Mouse (Mus musculus) hindbrain, embryonic 13.5 days (tissue): ENCODE data around the gene H2-Ob. TPM values are rescaled to one million over a fixed set of nuclear protein-coding genes. Genes with fewer than 3 reads are reported as not detected.

Source experiments
- ATAC-seq: fragments of 200-750 bp; cut with Nextera tagmentation; 2 replicates; pipeline ENCODE4 v1.8.0; 2017; ENCODE audit warnings: moderate TSS enrichment; ENCODE audit not compliant: low FRiP score
- H3K27ac ChIP-seq: fragments of 300-500 bp; sonication (generic); 2 replicates; pipeline ENCODE4 v1.5.1; 2015; ENCODE audit warnings: inconsistent platforms, mild to moderate bottlenecking, moderate library complexity
- H3K27me3 ChIP-seq: fragments of 300-500 bp; sonication (generic); 2 replicates; pipeline ENCODE4 v1.6.1; 2015; ENCODE audit warnings: mild to moderate bottlenecking, inconsistent platforms
- H3K36me3 ChIP-seq: fragments of 300-500 bp; sonication (generic); 2 replicates; pipeline ENCODE4 v1.6.1; 2015; ENCODE audit warnings: mild to moderate bottlenecking, inconsistent platforms
- H3K4me1 ChIP-seq: fragments of 300-500 bp; sonication (generic); replicated peaks from 2 replicates; pipeline ENCODE4 v1.6.1; 2015; ENCODE audit warnings: inconsistent platforms
- H3K4me2 ChIP-seq: fragments of 300-500 bp; sonication (generic); 2 replicates; pipeline ENCODE4 v1.6.1; 2015; ENCODE audit warnings: inconsistent platforms, mild to moderate bottlenecking, moderate library complexity
- H3K4me3 ChIP-seq: fragments of 300-500 bp; sonication (generic); 2 replicates; pipeline ENCODE4 v1.5.1; 2015; ENCODE audit warnings: mild to moderate bottlenecking, inconsistent platforms
- H3K9ac ChIP-seq: fragments of 300-500 bp; sonication (generic); 2 replicates; pipeline ENCODE4 v1.6.1; 2015; ENCODE audit warnings: mild to moderate bottlenecking, inconsistent platforms
- H3K9me3 ChIP-seq: fragments of 300-500 bp; sonication (generic); 2 replicates; pipeline ENCODE4 v1.6.1; 2016; ENCODE audit warnings: inconsistent platforms
- WGBS: fragments of 180-500 bp; shearing (Covaris S2); methylation state at CpG from one replicate; pipeline ENCODE4 v1.1.7; 2015; 5-methylcytosine and 5-hydroxymethylcytosine counted together
- polyA plus RNA-seq: library from polyadenylated mRNA; unstranded; fragments of >200 nt; fragmentation: Nextera tagmentation; extraction: Ambion mirVana; gene quantifications from 2 replicates; pipeline ENCODE4 v1.2.1, GENCODE M21; 2015

Gene H2-Ob
- polyA plus RNA-seq = 0.06 TPM in 1 of 2 replicates, not detected in the other

- Histone ChIP-seq H3K36me3 (no peaks in the 10 kb centered on the region), H3K4me3 (no peak within 1 kb of the TSS), H3K9me3 (0 out of 2 replicates have a peak, but pooled peaks cover 4% of the 10 kb centered on the region), H3K27me3 (no peaks in the 10 kb centered on the region), H3K9ac (no peak within 1 kb of the TSS), H3K4me2 (no peak within 1 kb of the TSS), H3K27ac (no peak within 1 kb of the TSS), H3K4me1 (no peaks in the 10 kb centered on the region)
- WGBS = 70% methylated on average over 3 of the region's 3 CpGs
- ATAC-seq = no peak
Observed at GRCm38 (mm10) chr17:34238706-34239105, at the start of gene H2-Ob. TSS of gene H2-Ob (plus strand) at chr17:34238903.

GRCm38 (mm10) chr17:34188986-34189385 lies 49.7 kb upstream of the H2-Ob start:
- ATAC-seq = no peak
- Histone ChIP-seq H3K4me3 (no peak overlapping the region), H3K27ac (no peak overlapping the region), H3K4me1 (peaks cover 20% of the 10 kb centered on the region), H3K9me3 (no peaks in the 10 kb centered on the region), H3K27me3 (peaks cover 97% of the 10 kb centered on the region), H3K36me3 (no peaks in the 10 kb centered on the region), H3K9ac (no peak overlapping the region), H3K4me2 (no peak overlapping the region)
- WGBS = 76% methylated on average over 6 of the region's 6 CpGs

- H3K9me3 ChIP-seq = no peaks in the 10 kb centered on the region
- peaks cover 98% of the 10 kb centered on the region for H3K27me3 ChIP-seq
- WGBS = 24% methylated on average over 16 of the region's 16 CpGs
- no peak overlapping the region for H3K4me3 ChIP-seq
- H3K36me3 ChIP-seq = no peaks in the 10 kb centered on the region
- H3K9ac ChIP-seq = no peak overlapping the region
- no peak overlapping the region for H3K4me2 ChIP-seq
- H3K4me1 ChIP-seq = peaks cover 20% of the 10 kb centered on the region
- no peak for ATAC-seq
- no peak overlapping the region for H3K27ac ChIP-seq
Observed at GRCm38 (mm10) chr17:34192852-34193251, 45.9 kb upstream of the H2-Ob start.

- H3K36me3 ChIP-seq = no peaks in the 10 kb centered on the region
- H3K27me3 ChIP-seq = peaks cover 98% of the 10 kb centered on the region
- ATAC-seq = no peak
- H3K4me1 ChIP-seq = peaks cover 21% of the 10 kb centered on the region
- H3K27ac ChIP-seq = no peak overlapping the region
- H3K9ac ChIP-seq = no peak overlapping the region
- no peak overlapping the region for H3K4me2 ChIP-seq
- no peaks in the 10 kb centered on the region for H3K9me3 ChIP-seq
- no peak overlapping the region for H3K4me3 ChIP-seq
- 61% methylated on average over 8 of the region's 8 CpGs for WGBS
Observed at GRCm38 (mm10) chr17:34193468-34193867, 45.2 kb upstream of the H2-Ob start.

- Histone ChIP-seq H3K27me3 (peaks cover 98% of the 10 kb centered on the region), H3K4me1 (peaks cover 21% of the 10 kb centered on the region), H3K4me2 (no peak overlapping the region), H3K9me3 (no peaks in the 10 kb centered on the region), H3K36me3 (no peaks in the 10 kb centered on the region), H3K27ac (no peak overlapping the region), H3K4me3 (no peak overlapping the region), H3K9ac (no peak overlapping the region)
- no peak for ATAC-seq
- WGBS = 86% methylated on average over 4 of the region's 4 CpGs
Observed at GRCm38 (mm10) chr17:34194723-34195122, 44.0 kb upstream of the H2-Ob start.

- H3K9me3 ChIP-seq = no peaks in the 10 kb centered on the region
- 38% methylated on average over 11 of the region's 12 CpGs for WGBS
- H3K4me1 ChIP-seq = peaks cover 21% of the 10 kb centered on the region
- no peaks in the 10 kb centered on the region for H3K36me3 ChIP-seq
- H3K4me2 ChIP-seq = peak overlapping the region; percentile 76; the same call in 1 of the 2 replicates
- H3K4me3 ChIP-seq = 0 out of 2 replicates have a peak overlapping the region, but pooled peaks have one; percentile 45
- no peak overlapping the region for H3K27ac ChIP-seq
- ATAC-seq = no peak
- H3K9ac ChIP-seq = peak overlapping the region; percentile 24; the same call in 1 of the 2 replicates
- peaks cover 98% of the 10 kb centered on the region for H3K27me3 ChIP-seq
Observed at GRCm38 (mm10) chr17:34196491-34196890, 42.2 kb upstream of the H2-Ob start.

- WGBS = 5% methylated on average over 41 of the region's 41 CpGs
- H3K4me2 ChIP-seq = peak within 1 kb of the TSS; percentile 76
- peak; percentile 83 for ATAC-seq
- peak within 1 kb of the TSS; percentile 67; the same call in 1 of the 2 replicates for H3K9ac ChIP-seq
- peak within 1 kb of the TSS; percentile 45 for H3K4me3 ChIP-seq
- H3K27me3 ChIP-seq = peaks cover 96% of the 10 kb centered on the region
- no peaks in the 10 kb centered on the region for H3K9me3 ChIP-seq
- no peaks in the 10 kb centered on the region for H3K36me3 ChIP-seq
- peaks cover 21% of the 10 kb centered on the region for H3K4me1 ChIP-seq
- no peak within 1 kb of the TSS for H3K27ac ChIP-seq
Observed at GRCm38 (mm10) chr17:34196941-34197894, 41.5 kb upstream of the H2-Ob start, which contains the start of gene Psmb8. TSS of gene Psmb8 (plus strand) at chr17:34197721.

- no peak overlapping the region for H3K27ac ChIP-seq
- H3K9ac ChIP-seq = no peak overlapping the region
- peaks cover 21% of the 10 kb centered on the region for H3K4me1 ChIP-seq
- H3K36me3 ChIP-seq = no peaks in the 10 kb centered on the region
- 2% methylated on average over 32 of the region's 32 CpGs for WGBS
- peak; percentile 30; the same call in 1 of the 2 replicates for ATAC-seq
- peaks cover 92% of the 10 kb centered on the region for H3K27me3 ChIP-seq
- H3K4me2 ChIP-seq = peak overlapping the region; percentile 76
- H3K9me3 ChIP-seq = no peaks in the 10 kb centered on the region
- H3K4me3 ChIP-seq = peak overlapping the region; percentile 45
Observed at GRCm38 (mm10) chr17:34197904-34198520, 40.7 kb upstream of the H2-Ob start.

GRCm38 (mm10) chr17:34198521-34198912 lies 40.2 kb upstream of the H2-Ob start:
- WGBS = 9% methylated on average over 11 of the region's 11 CpGs
- ATAC-seq = no peak
- Histone ChIP-seq H3K9me3 (no peaks in the 10 kb centered on the region), H3K4me1 (peaks cover 21% of the 10 kb centered on the region), H3K36me3 (no peaks in the 10 kb centered on the region), H3K27me3 (peaks cover 92% of the 10 kb centered on the region), H3K4me2 (peak overlapping the region; percentile 76), H3K9ac (no peak overlapping the region), H3K4me3 (peak overlapping the region; percentile 45), H3K27ac (no peak overlapping the region)

GRCm38 (mm10) chr17:34199050-34199619 lies 39.6 kb upstream of the H2-Ob start:
- H3K9ac ChIP-seq = no peak overlapping the region
- H3K36me3 ChIP-seq = no peaks in the 10 kb centered on the region
- no peak for ATAC-seq
- WGBS = 73% methylated on average over 12 of the region's 12 CpGs
- no peak overlapping the region for H3K27ac ChIP-seq
- H3K4me1 ChIP-seq = peaks cover 21% of the 10 kb centered on the region
- H3K9me3 ChIP-seq = no peaks in the 10 kb centered on the region
- H3K4me2 ChIP-seq = no peak overlapping the region
- H3K27me3 ChIP-seq = peaks cover 92% of the 10 kb centered on the region
- no peak overlapping the region for H3K4me3 ChIP-seq

- no peaks in the 10 kb centered on the region for H3K36me3 ChIP-seq
- no peak for ATAC-seq
- H3K4me2 ChIP-seq = no peak overlapping the region
- H3K27ac ChIP-seq = no peak overlapping the region
- H3K27me3 ChIP-seq = peaks cover 89% of the 10 kb centered on the region
- H3K9ac ChIP-seq = no peak overlapping the region
- peaks cover 28% of the 10 kb centered on the region for H3K4me1 ChIP-seq
- H3K9me3 ChIP-seq = no peaks in the 10 kb centered on the region
- no peak overlapping the region for H3K4me3 ChIP-seq
- WGBS = 86% methylated on average over 10 of the region's 10 CpGs
Observed at GRCm38 (mm10) chr17:34200047-34200446, 38.7 kb upstream of the H2-Ob start.
